Mouse (Mus musculus) liver, postnatal 0 days (tissue): ENCODE results near the gene 4933406M09Rik.

Experiments
- CTCF ChIP-seq: sonication (generic); IDR thresholded peaks from 2 replicates; pipeline ENCODE4 v1.5.1; 2016; ENCODE audit warnings: antibody characterized with exemption, low read depth
- EP300 ChIP-seq: IDR thresholded peaks from 2 replicates; pipeline ENCODE4 v1.6.1; 2016; ENCODE audit warnings: antibody characterized with exemption, low read depth, mild to moderate bottlenecking

DNA sequence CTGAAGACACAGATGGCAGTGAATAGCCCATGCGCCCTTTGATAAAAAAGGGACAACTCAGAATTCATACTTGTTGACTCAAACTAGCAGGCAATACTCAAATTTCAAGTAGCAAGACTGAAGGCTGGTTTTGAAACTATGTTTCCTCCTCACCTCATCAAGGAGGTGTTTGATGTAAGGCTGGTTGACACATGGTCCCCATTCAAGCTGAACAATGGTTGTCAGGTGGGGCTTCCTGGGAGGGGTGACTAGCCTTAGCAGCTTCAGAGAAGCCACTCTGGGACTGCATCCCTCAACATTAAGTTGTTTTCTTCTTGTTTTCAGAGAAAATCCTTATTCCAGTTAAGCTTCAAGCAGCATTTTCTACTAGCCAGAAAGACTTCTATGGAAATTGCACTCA, at the start of gene 4933406M09Rik:
- TF ChIP-seq EP300 (no peak), CTCF (no peak)
